Mouse (Mus musculus): Measurements from ENCODE around the gene Gmds. TPM values are rescaled to one million over a fixed set of nuclear protein-coding genes. Genes with fewer than 3 reads are reported as not detected.

Gmds gene
- 20.4 TPM for polyA plus RNA-seq (2017; shearing (Covaris generic))

GRCm38 (mm10) chr13:32338513-32339365 lies at the start of gene Gmds:
TSS of gene Gmds (minus strand) at chr13:32338740.

GRCm38 (mm10) chr13:31806428-31806832 lies 532.1 kb downstream of the Gmds start, which contains the start of gene Foxc1:
TSS of gene Foxc1 (plus strand) at chr13:31806633.

All from effector memory CD4-positive, alpha-beta T cell, adult 7 months (primary cell).